Mouse (Mus musculus) neural tube, embryonic 15.5 days (tissue): ENCODE data around the gene Casp9. TPM values are rescaled to one million over a fixed set of nuclear protein-coding genes. Genes with fewer than 3 reads are reported as not detected.

Experiments used
- ATAC-seq: fragments of 200-750 bp; cut with Nextera tagmentation; 2 replicates; pipeline ENCODE4 v1.8.0; 2017; ENCODE audit warnings: mild to moderate bottlenecking, moderate TSS enrichment, moderate library complexity; ENCODE audit not compliant: low FRiP score
- H3K27ac ChIP-seq: fragments of 300-500 bp; sonication (generic); replicated peaks from 2 replicates; pipeline ENCODE4 v1.5.1; 2015; ENCODE audit warnings: mild to moderate bottlenecking, inconsistent platforms
- H3K27me3 ChIP-seq: fragments of 300-500 bp; sonication (generic); replicated peaks from 2 replicates; pipeline ENCODE4 v1.6.1; 2015; ENCODE audit warnings: inconsistent platforms
- H3K36me3 ChIP-seq: fragments of 300-500 bp; sonication (generic); 2 replicates; pipeline ENCODE4 v1.6.1; 2015; ENCODE audit warnings: inconsistent platforms
- H3K4me1 ChIP-seq: fragments of 300-500 bp; sonication (generic); 2 replicates; pipeline ENCODE4 v1.6.1; 2015; ENCODE audit warnings: inconsistent platforms
- H3K4me2 ChIP-seq: fragments of 300-500 bp; sonication (generic); 2 replicates; pipeline ENCODE4 v1.6.1; 2015; ENCODE audit warnings: inconsistent platforms, mild to moderate bottlenecking, moderate library complexity
- H3K4me3 ChIP-seq: fragments of 300-500 bp; sonication (generic); replicated peaks from 2 replicates; pipeline ENCODE4 v1.5.1; 2015; ENCODE audit warnings: mild to moderate bottlenecking, inconsistent platforms
- H3K9ac ChIP-seq: fragments of 300-500 bp; sonication (generic); replicated peaks from 2 replicates; pipeline ENCODE4 v1.6.1; 2015; ENCODE audit warnings: mild to moderate bottlenecking, inconsistent platforms
- H3K9me3 ChIP-seq: fragments of 300-500 bp; sonication (generic); replicated peaks from 2 replicates; pipeline ENCODE4 v1.6.1; 2016; ENCODE audit warnings: inconsistent platforms
- WGBS: fragments of 180-500 bp; shearing (Covaris S2); methylation state at CpG from one replicate; pipeline ENCODE4 v1.1.7; 2015; ENCODE audit warnings: mixed read lengths; 5-methylcytosine and 5-hydroxymethylcytosine counted together
- polyA plus RNA-seq: library from polyadenylated mRNA; unstranded; fragments of >200 nt; fragmentation: Nextera tagmentation; extraction: Ambion mirVana; gene quantifications from 2 replicates; pipeline ENCODE4 v1.2.1, GENCODE M21; 2015

Gene Casp9
- polyA plus RNA-seq, 1 experiment from 2014 or later, result 19.2 TPM

- WGBS, result 76% methylated on average over 5 of the region's 5 CpGs
- H3K4me2 ChIP-seq, result no peak overlapping the region
- no peaks in the 10 kb centered on the region for H3K27me3 ChIP-seq
- no peaks in the 10 kb centered on the region for H3K9me3 ChIP-seq
- no peak overlapping the region for H3K9ac ChIP-seq
- H3K4me1 ChIP-seq, result peaks cover 8% of the 10 kb centered on the region
- no peak overlapping the region for H3K27ac ChIP-seq
- no peak overlapping the region for H3K4me3 ChIP-seq
- peaks cover 59% of the 10 kb centered on the region for H3K36me3 ChIP-seq
- ATAC-seq, result no peak
Measured at GRCm38 (mm10) chr4:141784835-141785234, 8.6 kb upstream of the Casp9 start.

- H3K27me3 ChIP-seq, result no peaks in the 10 kb centered on the region
- H3K9me3 ChIP-seq, result no peaks in the 10 kb centered on the region
- no peak overlapping the region for H3K4me2 ChIP-seq
- H3K4me1 ChIP-seq, result peaks cover 13% of the 10 kb centered on the region
- peaks cover 47% of the 10 kb centered on the region for H3K36me3 ChIP-seq
- 89% methylated on average over 13 of the region's 13 CpGs for WGBS
- H3K4me3 ChIP-seq, result no peak overlapping the region
- H3K27ac ChIP-seq, result no peak overlapping the region
- no peak overlapping the region for H3K9ac ChIP-seq
- ATAC-seq, result no peak
Measured at GRCm38 (mm10) chr4:141786141-141786540, 7.3 kb upstream of the Casp9 start.

- 63% methylated on average over 6 of the region's 6 CpGs for WGBS
- ATAC-seq, result no peak
- no peaks in the 10 kb centered on the region for H3K27me3 ChIP-seq
- H3K27ac ChIP-seq, result no peak overlapping the region
- H3K4me1 ChIP-seq, result peaks cover 18% of the 10 kb centered on the region
- H3K4me2 ChIP-seq, result no peak overlapping the region
- H3K4me3 ChIP-seq, result no peak overlapping the region
- H3K36me3 ChIP-seq, result peaks cover 38% of the 10 kb centered on the region
- H3K9ac ChIP-seq, result no peak overlapping the region
- H3K9me3 ChIP-seq, result no peaks in the 10 kb centered on the region
Measured at GRCm38 (mm10) chr4:141787046-141787445, 6.4 kb upstream of the Casp9 start.

GRCm38 (mm10) chr4:141787462-141787861 is 6.0 kb upstream of the Casp9 start:
- no peaks in the 10 kb centered on the region for H3K27me3 ChIP-seq
- peaks cover 18% of the 10 kb centered on the region for H3K4me1 ChIP-seq
- 0 out of 2 replicates have a peak overlapping the region, but pooled peaks have one; percentile 23 for H3K27ac ChIP-seq
- H3K9ac ChIP-seq, result no peak overlapping the region
- ATAC-seq, result no peak
- H3K36me3 ChIP-seq, result peaks cover 34% of the 10 kb centered on the region
- no peaks in the 10 kb centered on the region for H3K9me3 ChIP-seq
- H3K4me3 ChIP-seq, result no peak overlapping the region
- WGBS, result 86% methylated on average over 7 of the region's 7 CpGs
- no peak overlapping the region for H3K4me2 ChIP-seq

- peak overlapping the region; percentile 99 for H3K9ac ChIP-seq
- no peak for ATAC-seq
- H3K27ac ChIP-seq, result peak overlapping the region; percentile 89
- peaks cover 15% of the 10 kb centered on the region; the same call in 1 of the 2 replicates for H3K36me3 ChIP-seq
- WGBS, result 58% methylated on average over 3 of the region's 3 CpGs
- no peaks in the 10 kb centered on the region for H3K9me3 ChIP-seq
- H3K4me1 ChIP-seq, result peaks cover 29% of the 10 kb centered on the region
- peak overlapping the region; percentile 95 for H3K4me3 ChIP-seq
- peak overlapping the region; percentile 83 for H3K4me2 ChIP-seq
- no peaks in the 10 kb centered on the region for H3K27me3 ChIP-seq
Measured at GRCm38 (mm10) chr4:141789564-141790218, 3.7 kb upstream of the Casp9 start.

GRCm38 (mm10) chr4:141790524-141790990 is 2.9 kb upstream of the Casp9 start, which contains the start of gene Dnajc16:
TSS of gene Dnajc16 (minus strand) at chr4:141790931.
- H3K4me3 ChIP-seq, result peak within 1 kb of the TSS; percentile 95
- H3K36me3 ChIP-seq, result peaks cover 6% of the 10 kb centered on the region; the same call in 1 of the 2 replicates
- H3K9me3 ChIP-seq, result no peaks in the 10 kb centered on the region

GRCm38 (mm10) chr4:141791486-141791885 is 1.9 kb upstream of the Casp9 start:
- H3K4me2 ChIP-seq, result no peak overlapping the region; the same call in 1 of the 2 replicates
- H3K4me3 ChIP-seq, result no peak overlapping the region
- H3K27me3 ChIP-seq, result no peaks in the 10 kb centered on the region
- ATAC-seq, result no peak
- H3K9me3 ChIP-seq, result no peaks in the 10 kb centered on the region
- H3K36me3 ChIP-seq, result peaks cover 5% of the 10 kb centered on the region; the same call in 1 of the 2 replicates
- peaks cover 45% of the 10 kb centered on the region for H3K4me1 ChIP-seq
- H3K27ac ChIP-seq, result peak overlapping the region; percentile 82; the same call in 1 of the 2 replicates
- H3K9ac ChIP-seq, result no peak overlapping the region
- 92% methylated on average over 7 of the region's 7 CpGs for WGBS

More at GRCm38 (mm10) chr4:141790524-141790990, 2.9 kb upstream of the Casp9 start, which contains the start of gene Dnajc16:
- no peaks in the 10 kb centered on the region for H3K27me3 ChIP-seq
- WGBS, result 0% methylated on average over 42 of the region's 42 CpGs
- ATAC-seq, result peak; percentile 90
- peak within 1 kb of the TSS; percentile 89 for H3K27ac ChIP-seq
- H3K4me2 ChIP-seq, result peak within 1 kb of the TSS; percentile 83
- peaks cover 38% of the 10 kb centered on the region for H3K4me1 ChIP-seq
- H3K9ac ChIP-seq, result peak within 1 kb of the TSS; percentile 99

- no peaks in the 10 kb centered on the region for H3K9me3 ChIP-seq
- H3K4me3 ChIP-seq, result no peak overlapping the region
- 93% methylated on average over 8 of the region's 8 CpGs for WGBS
- H3K36me3 ChIP-seq, result peaks cover 5% of the 10 kb centered on the region; the same call in 1 of the 2 replicates
- peaks cover 48% of the 10 kb centered on the region for H3K4me1 ChIP-seq
- no peaks in the 10 kb centered on the region for H3K27me3 ChIP-seq
- no peak for ATAC-seq
- H3K27ac ChIP-seq, result no peak overlapping the region
- H3K9ac ChIP-seq, result no peak overlapping the region
- H3K4me2 ChIP-seq, result no peak overlapping the region
Measured at GRCm38 (mm10) chr4:141791951-141792350, 1.5 kb upstream of the Casp9 start.

GRCm38 (mm10) chr4:141792554-141793281 is 694 bp upstream of the Casp9 start:
- peaks cover 44% of the 10 kb centered on the region for H3K4me1 ChIP-seq
- H3K36me3 ChIP-seq, result peaks cover 5% of the 10 kb centered on the region
- 0 out of 2 replicates have a peak, but pooled peaks have one; percentile 12 for ATAC-seq

GRCm38 (mm10) chr4:141794152-141794535 is 732 bp downstream of the Casp9 start:
- Histone ChIP-seq H3K9ac (peak overlapping the region; percentile 68), H3K9me3 (no peaks in the 10 kb centered on the region), H3K4me2 (peak overlapping the region; percentile 64), H3K27me3 (no peaks in the 10 kb centered on the region), H3K4me3 (peak overlapping the region; percentile 63), H3K4me1 (peaks cover 44% of the 10 kb centered on the region), H3K36me3 (peaks cover 9% of the 10 kb centered on the region), H3K27ac (peak overlapping the region; percentile 94)
- ATAC-seq, result no peak
- WGBS, result 11% methylated on average over 5 of the region's 5 CpGs

More at GRCm38 (mm10) chr4:141792554-141793281, 694 bp upstream of the Casp9 start:
- 0 out of 2 replicates have a peak overlapping the region, but pooled peaks have one; percentile 27 for H3K9ac ChIP-seq
- peak overlapping the region; percentile 64 for H3K4me2 ChIP-seq
- no peaks in the 10 kb centered on the region for H3K9me3 ChIP-seq
- WGBS, result 9% methylated on average over 10 of the region's 10 CpGs
- peak overlapping the region; percentile 63 for H3K4me3 ChIP-seq
- H3K27me3 ChIP-seq, result no peaks in the 10 kb centered on the region
- peak overlapping the region; percentile 94 for H3K27ac ChIP-seq

- ATAC-seq, result no peak
- Histone ChIP-seq H3K36me3 (peaks cover 9% of the 10 kb centered on the region), H3K27ac (no peak overlapping the region), H3K4me1 (peaks cover 33% of the 10 kb centered on the region), H3K4me3 (no peak overlapping the region), H3K27me3 (no peaks in the 10 kb centered on the region), H3K9ac (no peak overlapping the region), H3K9me3 (no peaks in the 10 kb centered on the region), H3K4me2 (no peak overlapping the region)
- 88% methylated on average over 7 of the region's 7 CpGs for WGBS
Measured at GRCm38 (mm10) chr4:141796356-141796755, 2.9 kb downstream of the Casp9 start.
